Mouse (Mus musculus) thymus, adult 2 months (tissue): Measurements from ENCODE around the gene Flnb.

Experiments used
- CTCF ChIP-seq: fragments of 200-500 bp; IDR thresholded peaks from 2 replicates; pipeline ENCODE4 v1.5.1; 2012; ENCODE audit warnings: mild to moderate bottlenecking, control low read depth, low read length, moderate library complexity, borderline replicate concordance; ENCODE audit not compliant: control insufficient read depth, poor library complexity, insufficient read depth; ENCODE audit errors: extremely low read depth
- POLR2A ChIP-seq: fragments of 200-500 bp; IDR thresholded peaks from 2 replicates; pipeline ENCODE4 v1.6.1; 2012; ENCODE audit warnings: mild to moderate bottlenecking, low read length, control low read depth, moderate library complexity; ENCODE audit not compliant: control insufficient read depth, poor library complexity, insufficient read depth; ENCODE audit errors: extremely low read depth

GRCm38 (mm10) chr14:7884841-7885240, 67.1 kb downstream of the Flnb start:
- TF ChIP-seq CTCF (no peak), POLR2A (no peak)
